Mouse (Mus musculus) gonadal fat pad, adult 2 months (tissue): Measurements from ENCODE around the gene P2rx5. TPM values are rescaled to one million over a fixed set of nuclear protein-coding genes. Genes with fewer than 3 reads are reported as not detected.

Experiments used
- DNase-seq: peaks from one replicate; pipeline ENCODE4 v3.0.0-alpha.2; 2012; ENCODE audit warnings: low read depth
- polyA plus RNA-seq: library from polyadenylated mRNA; depleted of rRNA; stranded (reverse); fragments of >200 nt; gene quantifications from 2 replicates; pipeline ENCODE4 v1.2.3, GENCODE M21; 2012; rRNA removed

Gene P2rx5
- 1.8 TPM in 2 replicates for polyA plus RNA-seq

DNA sequence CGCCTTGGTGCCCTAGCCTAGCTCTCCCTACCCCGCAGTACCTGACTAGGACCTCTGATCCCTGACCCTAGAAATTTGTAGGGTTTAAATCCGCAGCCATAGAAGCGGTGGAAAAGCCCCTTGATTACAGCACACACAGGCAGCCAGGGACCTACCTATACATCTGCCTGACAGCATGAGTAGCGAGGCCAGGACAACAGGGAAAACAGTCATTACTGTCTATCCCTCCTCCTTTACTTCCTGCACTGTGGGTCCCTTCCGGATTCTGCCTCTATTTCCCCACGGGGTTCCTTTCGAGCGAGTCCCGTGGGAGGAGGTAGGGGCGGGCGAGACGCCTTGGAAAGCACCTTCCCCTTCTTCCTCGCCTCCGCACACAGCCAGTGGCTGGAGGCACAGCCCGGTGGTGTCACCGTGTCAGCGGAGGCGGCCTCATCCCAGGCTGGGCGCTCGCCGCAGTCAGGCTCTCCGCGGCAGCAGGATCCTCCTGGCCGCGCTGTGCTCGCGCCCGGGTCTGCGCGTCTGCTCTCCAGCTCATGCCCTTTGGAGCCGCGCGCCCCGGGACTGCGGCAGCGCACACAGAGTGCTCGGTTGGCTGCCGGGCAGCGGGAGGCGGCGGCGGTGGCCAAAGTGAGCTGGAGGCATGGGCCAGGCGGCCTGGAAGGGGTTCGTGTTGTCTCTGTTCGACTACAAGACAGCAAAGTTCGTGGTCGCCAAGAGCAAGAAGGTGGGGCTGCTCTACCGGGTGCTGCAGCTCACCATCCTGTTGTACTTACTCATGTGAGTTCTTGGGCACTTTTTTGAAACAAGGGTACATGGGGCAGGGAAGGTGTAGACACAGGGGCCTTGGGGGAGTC lies at the start of gene P2rx5:
P2rx5 (plus strand) TSS at position 465 of the 854 bp plus-strand sequence.
- DNase-seq = no peak

DNA sequence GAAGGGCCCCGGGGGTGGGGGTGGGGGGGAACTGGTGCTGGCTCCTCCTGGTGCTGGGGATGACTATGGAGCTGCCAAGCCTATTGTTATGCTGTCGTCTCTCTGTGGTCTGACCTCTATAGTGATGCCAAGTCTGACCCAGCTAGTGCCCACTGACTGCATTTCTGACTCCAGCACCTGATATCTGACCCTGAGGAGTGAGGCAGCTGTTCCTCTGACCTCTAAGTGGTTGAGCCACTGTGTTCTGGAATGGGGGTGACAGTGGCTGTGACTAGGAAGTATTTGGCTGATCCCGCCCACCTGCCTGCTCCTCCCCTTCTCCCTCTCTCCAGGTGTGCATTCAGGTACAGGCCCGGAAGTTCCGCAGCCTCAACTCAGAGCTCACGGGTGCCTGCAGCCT lies 48.8 kb upstream of the P2rx5 start:
- no peak for DNase-seq

DNA sequence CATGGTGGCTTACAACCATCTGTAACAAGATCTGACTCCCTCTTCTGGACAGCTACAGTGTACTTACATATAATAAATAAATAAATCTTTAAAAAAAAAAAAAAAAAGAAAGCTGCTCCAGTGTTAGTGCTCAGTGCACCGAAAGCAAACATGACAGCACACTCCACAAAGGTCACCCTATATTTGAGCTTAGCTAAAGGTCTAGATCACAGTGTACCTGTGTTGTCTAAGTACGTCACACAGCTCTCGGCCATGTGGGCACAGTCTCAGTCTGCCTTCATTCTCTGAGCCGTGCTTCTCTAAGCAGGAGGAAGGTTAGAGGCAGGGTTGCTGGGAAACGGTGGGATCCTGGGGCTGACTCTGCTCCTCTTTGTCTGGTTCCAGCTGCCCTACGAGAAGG lies 33.7 kb upstream of the P2rx5 start:
- no peak for DNase-seq

DNA sequence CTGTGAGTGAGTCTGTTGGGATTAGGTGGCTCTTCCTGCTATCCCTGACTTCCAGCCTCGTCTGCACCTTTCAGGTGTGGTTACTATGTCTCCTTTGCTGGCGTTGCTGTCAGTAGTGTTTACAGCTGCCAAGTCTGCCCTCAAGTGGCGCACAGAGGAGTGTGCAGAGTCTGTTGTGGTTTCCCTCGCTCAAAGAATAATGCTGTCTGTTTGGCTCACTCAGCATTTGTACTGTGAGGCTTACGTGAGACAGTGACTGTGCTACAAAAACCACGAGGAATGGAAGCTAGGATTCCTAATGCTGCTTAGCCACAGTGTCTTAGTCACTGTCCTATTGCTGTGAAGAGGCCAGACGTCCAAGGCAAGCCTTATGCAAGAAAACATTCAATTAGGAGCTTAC lies 29.2 kb upstream of the P2rx5 start:
- DNase-seq = no peak

DNA sequence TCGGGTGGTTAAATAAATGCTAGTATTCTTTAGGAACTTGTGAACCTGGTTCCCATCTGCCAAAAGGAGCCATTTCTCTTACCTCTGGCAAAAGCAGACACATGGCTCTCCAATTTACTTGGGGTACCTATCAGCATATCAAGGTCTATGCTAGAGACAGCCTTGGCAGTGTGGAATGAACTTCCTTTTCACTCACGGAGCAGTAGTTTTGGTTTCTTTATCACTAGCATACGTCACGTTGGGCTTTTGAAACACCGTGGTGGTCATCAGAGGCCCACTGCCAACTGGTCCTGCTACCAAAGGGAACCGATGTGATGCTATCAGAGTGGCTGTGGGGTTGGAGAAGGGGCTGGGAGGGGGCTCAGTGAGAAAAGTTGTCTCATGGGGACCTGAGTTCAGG lies 27.2 kb upstream of the P2rx5 start:
- no peak for DNase-seq

DNA sequence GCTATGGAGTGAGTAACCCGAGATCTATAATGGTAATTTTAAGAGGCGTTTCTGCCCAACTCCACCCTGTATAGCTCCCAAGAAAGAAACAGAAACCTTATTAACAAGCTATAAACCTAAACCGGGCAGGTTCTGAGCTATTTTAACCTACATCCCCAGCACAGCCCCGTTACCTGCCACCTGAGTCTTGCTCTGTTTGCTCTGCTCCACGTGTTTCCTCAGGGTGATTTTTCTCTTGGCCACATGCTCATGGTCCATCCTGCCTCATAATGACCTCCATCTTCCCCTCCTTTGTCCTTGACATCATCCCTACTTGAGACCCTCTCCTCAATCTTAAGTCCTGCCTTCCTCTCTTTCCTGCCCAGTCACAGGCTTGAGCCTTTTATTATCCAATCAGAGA lies 26.0 kb upstream of the P2rx5 start:
- no peak for DNase-seq

DNA sequence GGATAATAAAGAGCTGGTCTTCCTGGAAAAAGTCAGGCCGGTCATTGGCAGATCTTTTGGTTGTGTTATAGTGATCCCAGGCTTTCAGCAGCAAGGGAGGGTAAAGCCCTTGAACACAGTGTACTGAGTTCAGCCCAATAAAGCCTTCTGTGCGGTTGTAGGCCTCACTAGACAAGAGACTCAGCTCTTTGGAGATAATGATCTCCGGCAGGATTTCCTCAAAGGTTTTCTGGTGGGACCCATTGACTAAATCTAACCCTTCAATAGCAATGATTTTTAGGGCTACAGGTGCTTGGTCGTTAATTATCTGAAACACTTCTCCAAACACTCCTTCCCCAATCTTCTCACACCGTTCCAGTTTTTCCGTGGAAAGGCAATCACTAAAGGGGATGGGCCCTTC lies 23.6 kb upstream of the P2rx5 start:
- no peak for DNase-seq

DNA sequence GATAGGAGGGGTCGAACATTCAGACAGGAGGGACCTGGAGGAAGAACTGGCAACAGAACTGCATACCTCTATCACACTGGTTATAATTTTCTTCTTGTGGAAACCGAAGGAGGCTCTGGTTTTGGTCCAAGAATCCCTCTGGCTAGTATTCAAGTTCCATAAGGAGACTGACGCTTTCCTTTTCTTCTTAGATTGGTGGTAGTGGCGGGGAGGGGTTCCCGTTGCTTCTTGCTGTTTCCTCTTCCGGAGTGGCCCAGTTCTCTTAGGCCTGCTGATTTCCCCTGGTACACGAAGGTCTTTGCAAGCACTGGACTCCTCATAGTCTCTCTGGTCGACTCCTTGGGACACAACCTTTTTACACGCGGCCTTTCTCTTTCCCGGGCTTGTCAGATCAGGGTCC lies 23.1 kb upstream of the P2rx5 start:
- no peak for DNase-seq

DNA sequence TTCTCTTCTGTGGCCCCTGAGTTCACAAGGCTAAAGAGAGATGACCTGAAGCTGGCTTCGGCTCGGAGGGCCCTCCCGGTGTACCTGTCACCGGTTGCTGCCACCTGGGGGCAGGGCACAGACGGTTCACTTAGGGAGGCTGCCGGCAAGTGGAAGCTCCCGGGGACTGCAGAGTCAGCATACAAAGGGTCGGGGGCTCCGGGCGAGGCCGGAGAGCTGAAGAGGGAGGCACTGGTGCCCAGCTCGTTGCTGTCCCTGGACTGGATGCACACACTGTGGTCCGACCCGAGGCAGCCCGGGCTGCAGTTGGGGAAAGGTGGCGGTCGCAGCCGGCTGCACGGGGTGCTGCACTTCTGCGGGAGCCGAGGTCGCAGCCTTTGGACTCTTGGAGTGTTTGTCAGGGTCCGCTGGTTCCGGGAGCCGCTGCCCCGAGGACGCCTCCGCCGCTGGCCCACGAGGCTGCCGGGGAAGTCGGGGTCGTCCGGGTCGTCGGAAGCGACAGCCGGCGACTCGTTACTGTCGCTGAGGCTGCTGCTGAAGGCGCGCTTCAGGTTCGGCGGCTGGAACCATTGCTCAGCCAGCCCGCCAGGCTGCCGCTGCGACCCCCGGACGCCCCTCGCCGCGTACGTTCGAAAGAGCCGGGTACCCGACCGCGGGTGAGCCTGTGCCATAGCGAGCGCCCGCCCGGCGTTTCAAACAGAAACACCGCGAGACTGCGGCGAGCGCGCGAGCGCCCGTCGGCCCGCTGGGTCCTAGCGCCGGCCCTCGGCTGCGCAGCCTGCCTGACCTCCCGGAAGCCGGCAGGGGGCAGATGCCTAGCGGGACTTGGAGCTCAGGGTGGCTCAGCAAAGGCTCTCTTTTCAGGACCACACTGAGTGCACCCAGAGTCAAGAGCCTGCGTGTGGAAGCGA lies 22.4 kb upstream of the P2rx5 start, which contains the start of gene Haspin:
Haspin (minus strand) TSS at position 704 of the 911 bp plus-strand sequence.
- no peak for DNase-seq

DNA sequence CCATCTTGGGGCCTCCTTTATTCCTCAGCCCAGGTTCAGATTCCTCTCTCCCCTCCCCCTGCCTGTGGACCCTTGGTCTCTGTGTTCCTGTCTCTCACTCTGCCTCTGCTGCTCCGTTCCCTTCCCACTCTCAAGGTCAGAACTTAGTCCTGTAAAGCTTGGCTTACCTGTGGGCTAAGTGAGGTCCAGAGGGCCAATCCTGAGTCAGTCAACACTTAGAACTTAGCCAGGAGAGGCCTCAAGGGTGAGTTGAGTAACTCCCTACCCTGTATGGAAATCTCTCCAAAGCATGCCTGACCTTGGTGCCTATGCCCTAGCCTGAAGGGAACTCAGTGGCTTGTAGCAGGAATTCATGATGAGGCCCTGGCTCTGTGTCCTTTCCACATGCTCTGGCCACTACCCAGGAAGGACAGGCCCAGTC lies 15.9 kb upstream of the P2rx5 start:
- no peak for DNase-seq

DNA sequence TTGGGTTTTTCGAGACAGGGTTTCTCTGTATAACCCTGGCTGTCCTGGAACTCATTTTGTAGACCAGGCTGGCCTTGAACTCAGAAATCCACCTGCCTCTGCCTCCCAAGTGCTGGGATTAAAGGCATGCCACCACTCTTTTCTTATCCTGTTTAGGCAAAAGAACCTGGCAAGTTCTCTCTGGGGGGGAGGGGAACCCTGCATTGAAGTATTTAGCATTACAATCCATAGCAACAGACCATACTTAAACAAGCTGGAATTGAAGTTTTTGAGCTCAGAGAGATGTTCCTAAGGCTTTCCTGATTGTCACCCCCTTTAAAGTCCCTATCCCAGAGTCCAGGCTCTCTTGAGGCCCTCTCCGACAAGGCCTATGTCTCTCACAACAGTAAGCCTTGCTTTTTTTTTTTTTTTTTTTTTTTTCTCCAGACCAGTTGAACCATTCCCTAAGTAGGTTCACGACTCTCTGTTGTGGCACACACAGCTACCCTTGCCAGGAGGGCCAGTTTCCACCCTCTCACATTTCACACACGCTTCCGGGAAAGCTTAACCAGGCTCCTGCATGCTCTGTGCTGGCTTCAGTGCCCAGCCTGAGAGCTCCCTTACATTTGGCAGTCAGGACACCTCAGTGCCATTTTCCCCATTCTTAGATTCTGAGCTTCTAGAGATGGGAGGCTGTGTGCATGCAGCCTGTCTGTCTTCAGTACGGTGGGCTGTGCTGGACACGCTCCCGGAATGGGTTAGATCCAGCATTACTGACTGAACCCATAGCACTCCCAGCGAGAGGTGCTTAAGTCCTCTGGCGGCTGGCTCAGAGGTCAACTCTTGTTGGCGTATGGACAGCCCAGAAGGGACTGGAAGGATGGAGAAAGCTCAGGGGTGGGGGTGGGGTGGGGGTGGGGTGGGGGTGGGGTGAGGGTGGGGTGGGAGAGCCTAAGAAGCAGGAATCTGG lies 13.9 kb upstream of the P2rx5 start:
- DNase-seq = no peak

DNA sequence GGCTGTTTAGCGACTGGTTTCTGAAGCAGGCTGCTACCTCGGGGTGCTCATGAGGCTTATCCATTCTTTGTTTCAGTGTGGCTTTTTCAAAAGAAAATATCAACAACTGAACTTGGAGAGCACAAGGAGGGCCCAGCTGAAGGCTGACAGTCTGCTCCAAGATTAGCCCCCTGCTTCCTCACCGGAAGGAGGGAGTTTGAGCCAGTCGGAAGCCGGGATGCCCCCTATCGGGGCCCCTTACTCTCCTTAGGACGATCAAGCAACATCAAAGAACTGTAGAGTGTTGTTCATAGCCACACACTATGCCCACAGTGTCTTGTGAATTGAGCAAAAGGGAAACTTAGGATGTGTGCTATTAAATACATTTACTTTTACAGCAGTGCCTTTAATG lies 13.3 kb upstream of the P2rx5 start:
- DNase-seq = no peak

DNA sequence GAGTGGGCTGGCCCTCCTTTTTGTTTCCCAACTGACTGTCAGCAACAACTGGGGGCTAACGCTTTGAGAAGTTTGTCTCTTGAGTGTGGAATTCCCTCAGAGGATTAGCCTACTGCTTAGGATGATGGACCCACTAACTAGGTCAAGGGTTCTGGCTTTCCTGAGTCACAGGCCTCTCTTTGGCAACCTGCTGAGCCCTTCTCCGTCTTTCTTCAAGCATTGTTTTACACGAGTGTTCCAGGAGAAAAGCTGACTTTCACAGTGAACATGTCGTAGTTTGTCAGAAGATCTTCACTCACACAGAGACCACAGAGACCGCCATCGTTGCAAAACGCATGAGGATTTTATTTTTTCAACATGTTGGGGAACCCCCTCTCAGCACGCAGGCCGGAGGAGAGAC lies 12.0 kb upstream of the P2rx5 start:
- DNase-seq = no peak

DNA sequence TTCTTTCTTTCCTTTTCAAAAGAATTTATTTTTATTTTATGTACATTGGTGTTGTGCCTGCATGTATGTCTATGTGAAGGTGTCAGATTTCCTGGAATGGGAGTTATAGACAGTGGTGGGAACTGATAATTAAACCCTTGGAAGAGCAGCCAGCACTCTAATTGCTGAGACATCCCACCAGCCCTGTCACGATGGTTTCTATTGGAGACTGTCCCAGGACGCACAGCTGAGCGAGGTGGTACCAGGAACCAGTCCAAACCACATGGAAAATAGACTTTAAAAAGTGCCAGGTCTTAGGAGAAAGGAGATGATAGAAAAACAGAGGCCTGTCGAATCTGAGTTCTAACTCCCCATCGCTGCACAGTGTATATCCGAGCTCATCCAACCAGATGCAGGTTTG lies 5.2 kb upstream of the P2rx5 start:
- DNase-seq = no peak

DNA sequence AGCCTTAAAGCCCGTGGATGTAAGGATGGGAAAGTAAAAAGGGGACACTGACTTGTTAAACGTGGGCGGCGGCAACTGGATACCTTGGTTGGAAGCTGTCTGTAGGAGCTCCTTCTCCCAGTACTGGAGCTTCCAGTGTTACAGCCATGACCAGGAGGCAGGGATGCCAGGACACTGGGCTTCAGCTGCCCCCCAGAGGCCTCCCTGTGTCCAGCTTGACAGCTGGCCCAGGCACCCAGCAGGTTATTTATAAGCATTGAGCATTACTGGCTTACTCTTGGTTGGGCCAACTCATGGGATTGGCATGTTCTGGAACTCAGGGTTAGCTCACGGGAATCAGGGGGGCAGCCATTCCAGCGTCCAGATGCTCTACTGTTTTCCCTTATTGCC lies 585 bp downstream of the P2rx5 start:
- DNase-seq = no peak

DNA sequence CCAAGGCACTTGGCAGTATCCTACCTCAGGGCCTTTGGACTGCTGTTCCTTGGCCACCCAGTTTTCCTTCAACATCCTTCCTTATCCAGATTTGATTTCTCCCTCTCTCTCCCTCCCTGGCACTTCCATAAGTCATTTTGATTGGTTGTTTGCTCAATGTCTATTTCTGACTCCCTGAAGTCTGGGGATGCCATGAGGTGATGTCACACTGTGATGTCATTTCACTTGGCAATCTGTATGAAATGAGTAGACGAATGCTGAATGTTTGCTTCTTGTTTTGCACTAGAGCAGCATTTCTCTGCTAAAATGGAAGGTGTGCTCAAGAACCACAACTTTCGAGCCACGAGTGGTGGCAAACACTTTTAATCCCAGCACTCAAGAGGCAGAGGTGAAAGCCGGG lies 1.4 kb downstream of the P2rx5 start:
- no peak for DNase-seq

DNA sequence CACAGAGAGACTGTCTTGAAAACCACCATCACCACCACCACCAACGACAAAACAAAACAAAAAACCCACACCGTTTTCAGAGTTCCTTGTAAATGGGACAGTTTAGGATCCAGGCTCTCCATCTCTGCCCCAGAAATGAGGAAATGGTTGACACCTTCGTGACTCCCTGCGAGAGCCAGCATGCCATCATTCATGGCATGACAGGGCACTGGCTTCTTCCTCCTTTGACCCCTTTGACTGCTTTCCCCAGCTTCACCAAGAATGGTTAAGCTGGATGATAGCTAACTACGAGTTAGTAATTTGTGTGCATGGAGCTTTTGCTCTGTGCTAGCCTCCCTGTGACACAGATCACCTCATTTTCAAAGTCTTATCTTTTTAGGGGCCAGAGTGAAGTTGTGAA lies 2.1 kb downstream of the P2rx5 start:
- no peak for DNase-seq

DNA sequence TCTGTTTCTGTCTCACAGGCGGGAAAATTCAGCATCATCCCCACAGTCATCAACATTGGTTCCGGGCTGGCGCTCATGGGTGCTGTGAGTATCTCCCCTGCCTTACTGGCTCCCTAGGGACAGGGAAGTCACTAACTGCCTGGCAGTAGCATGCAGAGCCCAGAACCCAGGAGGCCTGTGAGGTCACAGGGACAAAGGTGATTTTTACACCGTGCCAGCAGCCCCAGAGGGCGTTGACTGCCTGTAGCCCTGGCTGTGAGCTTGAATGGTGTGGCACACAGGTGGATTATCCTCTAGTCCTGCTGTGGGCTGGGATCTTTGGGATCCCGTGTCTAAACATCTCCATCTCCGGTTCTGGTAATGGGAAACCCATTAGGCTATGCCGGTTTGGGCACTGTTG lies 7.8 kb downstream of the P2rx5 start:
- no peak for DNase-seq

DNA sequence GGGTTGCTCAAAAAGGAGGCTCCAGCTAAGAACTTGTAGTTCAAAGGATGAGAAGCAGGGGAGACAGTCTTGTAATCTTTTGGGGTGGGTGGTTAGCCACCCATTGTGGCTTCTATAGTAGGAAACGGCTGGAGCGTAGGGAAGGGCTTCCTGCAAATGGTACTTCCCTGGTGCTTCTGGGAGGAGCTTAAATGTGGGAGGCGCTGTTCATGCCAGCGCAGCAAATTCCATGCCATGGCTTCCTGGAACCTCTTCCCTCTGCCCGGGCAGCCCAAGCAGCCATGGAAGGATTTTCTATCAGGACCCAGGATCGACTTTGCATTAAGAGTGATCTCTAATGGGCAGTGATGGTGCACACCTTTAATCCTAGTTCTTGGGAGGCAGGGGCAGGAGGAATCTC lies 8.4 kb downstream of the P2rx5 start:
- no peak for DNase-seq

DNA sequence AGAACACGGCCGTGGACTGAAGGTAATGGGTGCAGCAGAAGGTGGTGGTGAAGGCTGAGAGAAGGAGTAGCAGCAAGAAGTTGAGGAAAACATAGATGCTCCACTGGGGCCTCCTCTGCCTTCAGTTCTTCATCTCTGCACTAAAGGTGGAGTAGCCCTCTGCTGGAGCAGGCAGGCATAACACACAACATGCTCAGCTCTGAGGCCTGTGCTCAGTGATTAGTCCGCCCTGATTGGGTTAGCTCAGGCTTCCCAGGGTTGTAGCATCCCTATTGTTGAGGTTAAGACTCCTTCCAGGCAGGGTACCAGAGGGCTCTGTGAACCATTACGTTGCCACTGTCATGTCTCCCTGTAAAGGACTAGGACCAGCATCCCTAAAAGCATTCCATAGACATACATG lies 9.0 kb downstream of the P2rx5 start:
- DNase-seq = no peak

DNA sequence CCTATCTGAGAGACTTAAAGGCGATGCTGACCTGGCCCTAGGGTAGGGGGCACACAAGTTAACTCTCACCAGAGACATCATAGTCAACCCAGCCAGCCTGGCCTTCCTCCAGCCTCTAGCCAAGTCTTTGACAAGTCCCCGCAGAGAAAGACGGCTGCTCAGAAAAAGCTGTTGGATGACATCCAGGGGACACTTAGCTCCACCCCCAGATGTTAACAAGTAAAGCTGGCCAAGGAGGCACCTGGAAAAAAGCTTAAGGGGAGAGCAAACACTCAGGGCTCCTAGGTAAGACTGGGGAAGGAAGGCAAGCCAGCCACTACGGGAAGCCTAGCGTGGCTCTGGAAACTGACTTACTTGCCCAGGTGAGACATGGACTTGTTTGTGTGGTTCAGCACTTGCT lies 12.0 kb downstream of the P2rx5 start:
- DNase-seq = no peak

DNA sequence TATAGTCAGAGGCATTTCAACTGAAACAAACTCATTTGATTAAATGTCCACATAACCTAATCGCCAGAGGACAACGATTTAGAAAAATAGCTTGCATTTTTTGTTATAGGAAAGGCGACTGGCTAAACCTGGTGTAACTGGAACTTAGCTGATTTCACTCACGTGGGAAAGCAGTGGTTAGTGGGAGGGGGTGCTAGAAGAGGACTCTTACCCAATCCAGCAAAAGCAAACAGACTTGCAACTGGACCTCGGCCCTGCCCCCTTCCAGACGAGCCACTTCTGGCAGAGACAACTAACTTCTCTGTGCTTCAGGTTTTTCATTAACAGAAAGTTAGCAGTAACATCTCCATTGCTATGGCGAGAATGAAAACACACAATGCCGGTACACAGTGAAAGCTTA lies 15.4 kb downstream of the P2rx5 start:
- no peak for DNase-seq
